Mouse (Mus musculus): ENCODE data around the gene Cnpy3. TPM values are rescaled to one million over a fixed set of nuclear protein-coding genes. Genes with fewer than 3 reads are reported as not detected.

Gene Cnpy3
- total RNA-seq, 1 experiment from 2014 or later: 104 TPM

DNA sequence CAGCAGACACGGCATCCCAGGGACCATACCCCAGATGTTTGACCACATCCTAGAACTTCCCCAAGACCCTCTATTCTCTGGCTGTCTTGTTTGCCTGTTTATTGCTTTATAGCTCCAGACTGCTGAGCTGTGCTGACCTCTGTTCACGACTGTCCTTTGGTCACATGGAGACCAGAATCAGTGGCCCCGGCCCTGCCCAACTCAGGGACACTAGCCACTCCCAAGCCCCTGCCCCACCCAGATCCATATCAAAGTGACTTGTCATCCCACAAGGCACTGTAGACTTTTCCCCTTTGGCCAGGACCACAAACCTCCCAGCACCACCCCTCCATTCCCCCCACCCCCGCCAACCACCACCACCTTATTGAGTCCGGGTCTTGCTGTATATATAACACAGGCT lies 52.8 kb downstream of the Cnpy3 start:
- no peak for ATAC-seq (ENCODE audit: extremely low read depth, insufficient number of reproducible peaks, low FRiP score, poor library complexity, severe bottlenecking)

DNA sequence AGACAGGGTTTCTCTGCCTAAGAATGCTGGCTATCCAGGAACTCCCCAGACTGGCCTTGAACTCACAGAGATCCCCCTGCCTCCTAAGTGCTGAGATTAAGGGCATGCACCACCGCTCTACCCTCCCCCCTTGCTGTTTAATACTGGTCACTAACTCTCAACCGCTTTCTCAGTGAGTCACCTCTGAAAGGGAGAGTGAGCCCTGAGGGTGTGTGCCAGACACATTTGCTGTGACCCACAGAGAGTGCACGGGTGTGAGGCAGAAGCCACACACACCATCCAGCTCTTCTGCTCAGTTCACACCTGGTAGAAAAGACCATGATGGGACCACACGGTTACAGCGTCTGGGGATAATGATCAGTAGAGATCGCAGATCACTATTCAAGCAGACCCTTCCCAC lies 53.5 kb downstream of the Cnpy3 start:
- ATAC-seq (ENCODE audit: extremely low read depth, insufficient number of reproducible peaks, low FRiP score, poor library complexity, severe bottlenecking): no peak

DNA sequence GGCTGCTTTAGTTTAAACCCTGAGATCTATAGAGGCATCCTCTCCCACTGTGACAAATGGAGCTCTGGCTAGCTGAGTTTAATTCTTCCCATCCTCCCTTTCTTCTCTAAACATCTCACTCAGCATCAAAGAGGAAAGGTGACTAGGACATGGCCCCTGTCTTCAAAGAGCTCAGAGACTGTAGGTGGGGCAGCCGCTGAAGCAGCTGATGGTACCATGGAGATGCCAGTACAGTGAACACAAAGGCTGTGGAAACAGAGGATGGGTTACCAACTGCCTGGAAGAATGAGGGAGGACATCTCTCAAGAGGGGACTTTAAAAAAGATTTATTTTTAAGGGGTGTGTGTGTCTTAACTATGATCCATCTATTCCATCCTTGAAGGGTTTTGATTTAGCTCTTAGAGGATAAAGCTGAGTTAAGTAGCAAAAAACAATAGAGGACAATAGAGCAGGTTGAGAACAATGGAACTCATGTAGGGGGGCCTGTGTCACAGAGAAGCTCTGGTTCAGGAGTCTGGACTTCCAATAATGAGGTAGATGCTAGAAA lies 57.4 kb downstream of the Cnpy3 start:
- ATAC-seq (ENCODE audit: extremely low read depth, insufficient number of reproducible peaks, low FRiP score, poor library complexity, severe bottlenecking): no peak

DNA sequence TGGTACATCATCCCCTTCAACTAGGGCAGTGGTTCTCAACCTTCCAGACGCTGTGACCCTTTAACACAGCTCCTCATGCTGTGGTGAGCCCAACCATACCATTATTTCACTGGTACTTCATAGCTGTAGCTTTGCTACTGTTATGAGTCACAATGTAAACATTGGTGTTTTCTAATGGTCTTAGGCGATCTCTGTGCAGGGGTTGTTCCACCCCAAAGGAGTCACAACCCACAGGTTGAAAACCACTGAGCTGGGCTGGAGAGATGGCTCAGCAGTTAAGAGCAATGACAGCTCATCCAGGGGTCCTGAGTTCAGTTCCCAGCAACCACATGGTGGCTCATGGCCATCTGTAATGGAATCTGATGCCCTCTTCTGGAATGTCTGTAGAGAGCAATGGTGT lies 60.6 kb downstream of the Cnpy3 start:
- no peak for ATAC-seq (ENCODE audit: extremely low read depth, insufficient number of reproducible peaks, low FRiP score, poor library complexity, severe bottlenecking)

DNA sequence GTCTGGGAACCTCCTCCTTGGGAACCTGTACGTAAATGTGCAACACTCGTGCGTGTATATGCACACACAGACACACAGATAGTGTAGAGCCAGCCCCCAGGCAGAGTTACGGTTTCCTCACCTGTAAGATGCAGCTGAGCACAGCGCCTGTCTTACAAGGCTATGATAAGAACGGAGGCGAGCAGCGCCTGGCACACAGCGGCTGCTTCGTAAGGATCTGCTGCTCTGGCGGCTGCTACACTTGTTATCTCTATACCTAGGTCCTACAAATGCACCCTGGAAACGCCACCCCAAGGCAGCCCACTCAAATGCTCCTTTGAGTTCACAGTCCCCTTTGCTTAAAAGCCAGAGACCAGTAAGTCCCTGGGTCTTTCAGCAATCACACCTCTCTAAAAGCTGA lies 61.3 kb downstream of the Cnpy3 start:
- no peak for ATAC-seq (ENCODE audit: extremely low read depth, insufficient number of reproducible peaks, low FRiP score, poor library complexity, severe bottlenecking)

DNA sequence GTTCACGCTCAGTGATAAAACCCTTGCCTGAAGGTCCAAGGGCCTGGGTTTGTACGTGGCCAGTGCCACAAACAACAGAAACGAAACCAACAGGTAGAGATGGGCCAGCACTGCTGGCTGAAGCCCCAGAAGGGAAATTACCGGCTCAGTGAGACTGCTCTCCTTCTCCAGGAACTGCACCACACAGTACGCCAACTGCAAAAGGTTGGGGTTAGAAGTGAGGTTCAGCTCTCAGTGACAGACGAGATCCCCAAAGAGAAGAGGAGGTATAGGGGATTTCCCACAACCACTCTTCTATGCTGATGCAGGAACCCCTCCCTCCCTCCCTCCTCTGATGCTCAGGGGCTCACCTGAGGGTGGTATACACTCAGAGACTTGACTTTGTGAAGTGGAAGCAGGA lies 66.1 kb downstream of the Cnpy3 start:
- ATAC-seq (ENCODE audit: extremely low read depth, insufficient number of reproducible peaks, low FRiP score, poor library complexity, severe bottlenecking): no peak

Other genes starting within 250 kb of the Cnpy3 start
- 5.5 and 7.9 TPM in 2 replicates for gene Cul9, start 205.8 kb downstream of the Cnpy3 start, total RNA-seq (2017)
- gene Srf, start 196.0 kb downstream of the Cnpy3 start, total RNA-seq (2017): 30.5 and 37.6 TPM in 2 replicates
- gene Ptk7, start 122.7 kb downstream of the Cnpy3 start, total RNA-seq (2017): not detected in 2 replicates
- 30.7 and 31.0 TPM in 2 replicates for gene Klc4, start 106.2 kb downstream of the Cnpy3 start, total RNA-seq (2017)
- gene Mrpl2, start 106.0 kb downstream of the Cnpy3 start, total RNA-seq (2017): 27.3 and 37.8 TPM in 2 replicates
- 5.2 and 7.9 TPM in 2 replicates for gene Cul7, start 101.9 kb downstream of the Cnpy3 start, total RNA-seq (2017)
- 33.6 and 34.3 TPM in 2 replicates for gene Rrp36, start 77.9 kb downstream of the Cnpy3 start, total RNA-seq (2017)
- gene Mea1, start 73.4 kb downstream of the Cnpy3 start, total RNA-seq (2017): 62.5 and 68.0 TPM in 2 replicates
- 26.7 and 26.9 TPM in 2 replicates for gene Klhdc3, start 71.3 kb downstream of the Cnpy3 start, total RNA-seq (2017)
- gene Ppp2r5d, start 47.1 kb downstream of the Cnpy3 start, total RNA-seq (2017): 28.6 and 32.7 TPM in 2 replicates
- gene Pex6, start 40.8 kb downstream of the Cnpy3 start, total RNA-seq (2017): 16.5 and 17.7 TPM in 2 replicates
- gene Gnmt, start 23.0 kb downstream of the Cnpy3 start, total RNA-seq (2017): 1.3 and 1.5 TPM in 2 replicates
- gene Ptcra, start 11.5 kb upstream of the Cnpy3 start, total RNA-seq (2017): 0.35 and 0.74 TPM in 2 replicates
- 4.8 and 5.6 TPM in 2 replicates for gene 2310039H08Rik, start 20.4 kb upstream of the Cnpy3 start, total RNA-seq (2017)
- gene Rpl7l1, start 30.5 kb upstream of the Cnpy3 start, total RNA-seq (2017): 61.3 and 62.4 TPM in 2 replicates
- gene Bicral, start 106.3 kb upstream of the Cnpy3 start, total RNA-seq (2017): 41.3 and 43.6 TPM in 2 replicates
- gene Tbcc, start 138.5 kb upstream of the Cnpy3 start, total RNA-seq (2017): 14.8 and 20.4 TPM in 2 replicates
- not detected in 2 replicates for gene Prph2, start 158.2 kb upstream of the Cnpy3 start, total RNA-seq (2017)

All from neutrophil, adult 5-6 weeks (primary cell).